Mouse (Mus musculus) lung, adult 2 months (tissue): ENCODE data around the gene Rnf41.

Source experiments
- CTCF ChIP-seq: fragments of 200-500 bp; IDR thresholded peaks from 2 replicates; pipeline ENCODE4 v1.5.1; 2011; ENCODE audit warnings: mild to moderate bottlenecking, low read length, control low read depth; ENCODE audit not compliant: insufficient read depth
- POLR2A ChIP-seq: fragments of 200-500 bp; IDR thresholded peaks from 2 replicates; pipeline ENCODE4 v1.6.1; 2011; ENCODE audit warnings: low read depth, mild to moderate bottlenecking, control low read depth, low read length, borderline replicate concordance; ENCODE audit errors: extremely low read depth

DNA sequence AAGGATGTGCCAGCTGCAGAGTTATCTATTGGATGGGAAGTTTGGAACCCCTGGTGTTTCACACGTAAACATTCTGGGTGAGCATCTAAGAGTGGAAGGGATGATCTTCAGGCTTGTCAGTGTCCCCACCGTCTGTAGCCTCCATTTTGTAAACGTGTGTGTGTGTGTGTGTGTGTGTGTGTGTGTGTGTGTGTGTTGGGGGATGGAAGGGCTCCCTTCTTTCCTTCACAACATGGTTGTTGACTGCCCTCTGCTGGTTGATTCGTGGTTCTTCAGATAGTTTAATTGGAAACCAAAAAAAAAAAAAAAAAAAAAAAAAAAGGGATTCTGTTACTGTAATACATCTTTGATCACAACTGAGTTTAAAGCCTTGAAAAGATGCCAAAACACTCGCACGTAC lies 43.8 kb downstream of the Rnf41 start:
- no peak for TF ChIP-seq CTCF
- TF ChIP-seq POLR2A: no peak
